Mouse (Mus musculus) spleen, adult 2 months (tissue): ENCODE data around the gene Gm21962. TPM values are rescaled to one million over a fixed set of nuclear protein-coding genes. Genes with fewer than 3 reads are reported as not detected.

Experiments used
- DNase-seq, 2 experiments: peaks; one replicate each; pipeline versions ENCODE4 v3.0.0 to v3.0.0-alpha.2; 2012 to 2021; ENCODE audit warnings: low spot score in 2 of 2, low read depth in 1 of 2
- H3K27ac ChIP-seq: fragments of 200-500 bp; 2 replicates; pipeline ENCODE4 v1.5.1; 2012; ENCODE audit warnings: low read length, inconsistent platforms; ENCODE audit not compliant: insufficient read depth
- H3K27me3 ChIP-seq: fragments of 200-500 bp; 2 replicates; pipeline ENCODE4 v1.6.1; 2012; ENCODE audit warnings: mild to moderate bottlenecking, moderate library complexity, low read length, inconsistent platforms; ENCODE audit not compliant: control insufficient read depth, insufficient read depth
- H3K36me3 ChIP-seq: fragments of 200-500 bp; 2 replicates; pipeline ENCODE4 v1.6.1; 2012; ENCODE audit warnings: mild to moderate bottlenecking, low read length, inconsistent platforms; ENCODE audit not compliant: control insufficient read depth, insufficient read depth
- H3K4me1 ChIP-seq: fragments of 200-500 bp; 2 replicates; pipeline ENCODE4 v1.6.1; 2011; ENCODE audit warnings: inconsistent platforms; ENCODE audit not compliant: control insufficient read depth, insufficient read depth, insufficient read length
- H3K4me3 ChIP-seq: fragments of 200-500 bp; 2 replicates; pipeline ENCODE4 v1.5.1; 2011; ENCODE audit warnings: mild to moderate bottlenecking, inconsistent platforms; ENCODE audit not compliant: insufficient read depth, insufficient read length; ENCODE audit errors: extremely low read depth
- CTCF ChIP-seq: fragments of 200-500 bp; IDR thresholded peaks from 2 replicates; pipeline ENCODE4 v1.5.1; 2011; ENCODE audit warnings: mild to moderate bottlenecking, inconsistent platforms; ENCODE audit not compliant: insufficient read depth, insufficient read length, insufficient replicate concordance; ENCODE audit errors: extremely low read depth
- POLR2A ChIP-seq: fragments of 200-500 bp; IDR thresholded peaks from 2 replicates; pipeline ENCODE4 v1.6.1; 2011; ENCODE audit warnings: low read depth, low read length, inconsistent platforms
- WGBS: fragments of 180-500 bp; shearing (Covaris S2); methylation state at CpG from one replicate; pipeline ENCODE4 v1.1.7; 2018; 5-methylcytosine and 5-hydroxymethylcytosine counted together
- polyA plus RNA-seq: library from polyadenylated mRNA; depleted of rRNA; stranded (reverse); fragments of >200 nt; gene quantifications from 2 replicates; pipeline ENCODE4 v1.2.3, GENCODE M21; 2012

Gene Gm21962
- polyA plus RNA-seq, 1 experiment = not detected

DNA sequence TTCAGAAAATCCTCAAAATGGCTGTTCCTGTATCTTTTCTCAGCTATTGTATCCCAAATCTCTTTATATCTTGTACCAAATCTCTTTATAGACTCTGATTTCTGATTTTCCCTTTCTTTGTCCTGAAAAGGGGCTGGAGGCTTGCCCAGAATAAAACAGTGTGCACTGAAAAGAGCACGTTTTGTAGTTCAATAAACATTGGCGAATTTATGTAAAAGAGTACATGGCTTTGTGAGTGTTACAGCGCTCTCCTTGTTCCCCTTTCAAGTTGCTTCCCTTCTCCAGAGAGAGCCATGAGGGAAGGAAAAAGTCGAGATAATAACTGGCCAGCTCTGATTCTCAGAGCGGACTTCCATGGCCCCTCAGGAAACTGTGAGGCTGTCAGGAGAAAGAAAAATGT, 22.2 kb upstream of the Gm21962 start:
- no peaks in the 10 kb centered on the region for H3K36me3 ChIP-seq
- TF ChIP-seq CTCF = no peak
- no peak for TF ChIP-seq POLR2A
- 76% methylated on average over 5 of the region's 5 CpGs for WGBS
- H3K4me1 ChIP-seq = no peaks in the 10 kb centered on the region
- H3K27ac ChIP-seq = no peak overlapping the region
- H3K27me3 ChIP-seq = no peaks in the 10 kb centered on the region
- no peak for DNase-seq
- H3K4me3 ChIP-seq = no peak overlapping the region

DNA sequence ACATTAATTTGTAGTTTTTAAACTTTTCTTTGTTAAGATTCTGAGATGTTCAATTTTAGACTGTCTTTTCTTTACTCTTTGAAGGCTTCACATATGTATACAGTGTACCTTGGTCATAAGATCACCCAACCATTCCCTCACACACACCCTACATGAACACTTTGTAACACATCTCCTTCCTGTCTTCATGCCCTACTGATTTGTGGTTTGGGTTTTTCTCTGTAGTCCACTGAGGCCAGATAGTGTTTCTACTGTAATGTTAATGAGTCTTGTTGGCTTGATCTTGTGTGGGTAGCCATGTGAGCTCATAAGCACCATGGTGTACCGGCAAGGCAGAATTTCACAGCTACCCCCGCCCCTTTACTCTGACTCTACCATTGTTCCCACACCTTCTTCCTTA, 18.5 kb upstream of the Gm21962 start:
- TF ChIP-seq CTCF = no peak
- no peak for TF ChIP-seq POLR2A
- Histone ChIP-seq H3K4me1 (no peaks in the 10 kb centered on the region), H3K27ac (no peak overlapping the region), H3K36me3 (no peaks in the 10 kb centered on the region), H3K27me3 (no peaks in the 10 kb centered on the region), H3K4me3 (no peak overlapping the region)
- 52% methylated on average over 2 of the region's 2 CpGs for WGBS
- DNase-seq = no peak

DNA sequence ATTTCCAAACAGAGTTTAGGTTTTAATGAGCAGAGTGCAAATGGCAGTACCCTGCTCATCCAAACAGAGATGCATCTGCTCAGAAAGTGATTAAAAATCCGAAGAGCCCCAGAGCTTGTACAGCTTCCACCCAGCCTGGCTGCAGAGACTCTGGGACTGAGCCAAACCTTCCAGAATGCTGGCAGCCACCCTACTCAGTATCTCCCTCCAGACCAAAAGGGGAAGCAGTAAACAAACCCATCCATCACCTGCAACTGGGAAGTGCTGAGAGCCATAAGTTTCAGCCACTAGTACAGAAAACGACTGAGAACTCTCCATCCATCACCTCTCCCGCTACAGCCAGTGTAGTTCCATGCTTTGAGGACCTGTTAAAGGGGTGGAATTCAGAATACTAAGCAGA, 9.6 kb downstream of the Gm21962 start:
- 13% methylated on average over 3 of the region's 3 CpGs for WGBS
- TF ChIP-seq CTCF = no peak
- DNase-seq = no peak
- H3K4me3 ChIP-seq = no peak overlapping the region
- H3K4me1 ChIP-seq = no peaks in the 10 kb centered on the region
- H3K27me3 ChIP-seq = no peaks in the 10 kb centered on the region
- no peaks in the 10 kb centered on the region for H3K36me3 ChIP-seq
- H3K27ac ChIP-seq = no peak overlapping the region

DNA sequence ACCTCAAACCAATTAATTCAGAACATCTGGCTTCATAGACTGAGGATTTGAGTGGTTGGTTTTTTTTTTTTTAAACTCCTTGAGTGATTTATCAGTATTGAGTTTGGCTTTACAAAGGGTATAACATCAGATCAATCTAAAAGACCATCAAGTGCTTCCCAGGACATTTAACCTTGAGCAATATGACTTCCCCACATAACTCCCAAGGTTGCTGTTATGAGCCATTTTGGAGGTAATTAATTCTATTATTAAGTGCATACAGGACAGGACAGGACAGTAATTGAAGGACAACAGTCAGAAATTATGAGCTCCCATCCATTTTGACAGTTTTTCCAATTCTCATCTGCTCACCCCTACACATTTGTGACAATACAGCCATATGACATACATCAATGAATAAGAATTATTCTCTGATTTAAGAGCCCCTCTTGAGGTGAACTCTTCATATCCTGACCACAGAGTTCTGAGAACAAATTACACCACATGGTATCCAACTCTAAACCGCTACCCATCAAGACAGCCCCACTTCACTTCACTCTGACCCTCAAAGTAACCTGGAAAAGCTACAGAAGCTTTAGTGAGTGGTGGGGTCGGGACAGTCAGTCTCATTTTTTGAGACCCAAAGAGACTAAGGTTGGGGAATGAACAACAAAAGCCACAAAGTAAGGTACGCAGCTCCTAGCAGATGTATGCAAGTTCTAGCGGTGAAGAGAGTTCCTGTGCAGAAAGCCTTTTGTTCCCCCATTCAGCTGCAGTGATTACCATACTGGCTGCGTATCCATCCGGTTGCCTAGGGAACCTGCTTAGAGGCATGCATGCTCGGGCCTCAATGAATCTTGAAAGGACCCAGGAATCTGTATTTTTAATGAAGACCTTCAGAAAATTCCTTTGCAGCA, 11.8 kb downstream of the Gm21962 start:
- Histone ChIP-seq H3K36me3 (no peaks in the 10 kb centered on the region), H3K27ac (no peak overlapping the region), H3K4me3 (no peak overlapping the region), H3K4me1 (no peaks in the 10 kb centered on the region), H3K27me3 (no peaks in the 10 kb centered on the region)
- DNase-seq = no peak
- 78% methylated on average over 7 of the region's 7 CpGs for WGBS
- TF ChIP-seq POLR2A (no peak), CTCF (no peak)

DNA sequence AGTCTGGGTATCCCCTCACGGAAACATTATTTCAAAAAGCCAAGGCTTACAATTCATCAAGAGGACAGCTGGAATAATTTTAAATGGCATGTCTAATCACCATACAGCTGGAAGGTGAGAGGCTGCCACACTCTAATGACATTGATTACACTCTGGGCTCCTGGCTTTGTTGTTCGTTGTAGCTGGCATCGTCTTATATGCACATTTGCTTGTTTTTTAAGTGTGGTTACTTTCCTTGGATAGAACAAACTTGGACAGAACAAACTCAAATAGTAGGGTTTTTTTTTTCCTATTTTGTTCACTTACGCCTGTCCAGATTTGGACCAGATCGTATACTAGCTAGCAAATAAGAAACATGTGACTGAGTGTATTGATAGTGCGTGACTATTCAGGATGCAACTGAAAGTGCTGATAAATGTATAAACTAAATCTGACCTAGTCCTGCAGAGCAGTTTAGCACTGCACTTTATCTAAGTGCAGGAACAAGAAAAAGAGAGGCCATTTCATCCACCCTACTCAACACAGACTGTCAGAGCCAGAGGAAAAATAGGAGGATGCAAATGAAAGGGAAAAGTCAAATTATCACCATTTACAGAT, 12.6 kb downstream of the Gm21962 start:
- Histone ChIP-seq H3K27me3 (no peaks in the 10 kb centered on the region), H3K36me3 (no peaks in the 10 kb centered on the region), H3K4me3 (no peak overlapping the region), H3K27ac (no peak overlapping the region), H3K4me1 (no peaks in the 10 kb centered on the region)
- WGBS = 88% methylated on average over 6 of the region's 6 CpGs
- TF ChIP-seq POLR2A (no peak), CTCF (no peak)
- no peak for DNase-seq

DNA sequence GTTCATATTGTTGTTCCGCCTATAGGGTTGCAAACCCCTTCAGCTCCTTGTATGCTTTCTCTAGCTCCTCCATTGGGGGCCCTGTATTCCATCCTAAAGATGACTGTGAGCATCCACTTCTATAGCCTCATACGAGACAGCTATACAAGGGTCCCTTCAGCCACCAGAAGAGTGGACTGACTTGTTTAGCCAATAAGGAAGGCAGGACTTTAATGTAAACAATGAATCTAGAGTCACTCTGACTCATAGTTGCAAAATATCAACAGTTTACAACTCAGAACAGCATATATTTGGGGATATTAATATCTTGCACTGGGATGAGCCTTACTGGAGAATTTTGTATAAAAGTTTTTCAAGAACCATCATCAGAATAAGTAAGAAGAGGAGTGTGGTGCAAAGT, 15.6 kb downstream of the Gm21962 start:
- Histone ChIP-seq H3K27ac (no peak overlapping the region), H3K27me3 (no peaks in the 10 kb centered on the region), H3K36me3 (no peaks in the 10 kb centered on the region), H3K4me3 (no peak overlapping the region), H3K4me1 (no peaks in the 10 kb centered on the region)
- TF ChIP-seq POLR2A = no peak
- DNase-seq = no peak
- WGBS = 86% methylated on average over 2 of the region's 2 CpGs

DNA sequence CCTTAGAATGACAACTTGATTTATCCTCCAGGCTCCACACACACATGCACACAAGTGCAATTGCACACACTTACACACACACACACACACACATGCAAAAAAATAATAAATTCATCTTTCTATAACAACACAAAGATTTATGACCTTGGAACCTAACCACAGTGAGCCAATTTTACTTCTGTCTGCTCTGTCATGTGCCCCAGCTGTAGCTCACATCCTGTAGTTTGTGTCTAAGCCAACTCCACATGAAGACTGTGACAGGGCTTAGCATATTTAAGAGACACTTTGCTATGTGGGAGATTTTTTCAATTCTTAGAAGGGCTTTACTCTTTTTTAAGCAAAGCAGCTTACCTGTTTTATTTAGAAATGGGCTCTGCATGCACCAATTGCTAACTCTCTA, 20.2 kb downstream of the Gm21962 start:
- DNase-seq = no peak
- Histone ChIP-seq H3K27ac (no peak overlapping the region), H3K4me3 (no peak overlapping the region), H3K4me1 (no peaks in the 10 kb centered on the region), H3K27me3 (no peaks in the 10 kb centered on the region), H3K36me3 (no peaks in the 10 kb centered on the region)
- TF ChIP-seq POLR2A (no peak), CTCF (no peak)
